Mouse (Mus musculus) limb, embryonic 15.5 days (tissue): ENCODE data around the gene Ubxn11. TPM values are rescaled to one million over a fixed set of nuclear protein-coding genes. Genes with fewer than 3 reads are reported as not detected.
"Not testable (repeated sequence)": the region's sequence is repeated elsewhere in the genome, so short reads cannot be mapped to it uniquely, and the experiment has no call there.

Source experiments
- ATAC-seq: fragments of 200-750 bp; cut with Nextera tagmentation; 2 replicates; pipeline ENCODE4 v1.8.0; 2017; ENCODE audit warnings: low read depth, moderate TSS enrichment; ENCODE audit not compliant: insufficient number of reproducible peaks, low FRiP score, low TSS enrichment
- H3K27ac ChIP-seq: fragments of 300-500 bp; sonication (generic); 2 replicates; pipeline ENCODE4 v1.5.1; 2015; ENCODE audit warnings: moderate library complexity, mild to moderate bottlenecking, inconsistent platforms
- H3K27me3 ChIP-seq: fragments of 300-500 bp; sonication (generic); 2 replicates; pipeline ENCODE4 v1.6.1; 2015; ENCODE audit warnings: inconsistent platforms
- H3K36me3 ChIP-seq: fragments of 300-500 bp; sonication (generic); 2 replicates; pipeline ENCODE4 v1.6.1; 2015; ENCODE audit warnings: inconsistent platforms
- H3K4me1 ChIP-seq: fragments of 300-500 bp; sonication (generic); 2 replicates; pipeline ENCODE4 v1.6.1; 2015; ENCODE audit warnings: inconsistent platforms
- H3K4me2 ChIP-seq: fragments of 300-500 bp; sonication (generic); 2 replicates; pipeline ENCODE4 v1.6.1; 2015; ENCODE audit warnings: mild to moderate bottlenecking, inconsistent platforms
- H3K4me3 ChIP-seq: fragments of 300-500 bp; sonication (generic); 2 replicates; pipeline ENCODE4 v1.5.1; 2015; ENCODE audit warnings: mild to moderate bottlenecking, inconsistent platforms
- H3K9ac ChIP-seq: fragments of 300-500 bp; sonication (generic); 2 replicates; pipeline ENCODE4 v1.6.1; 2015; ENCODE audit warnings: inconsistent platforms
- H3K9me3 ChIP-seq: fragments of 300-500 bp; sonication (generic); 2 replicates; pipeline ENCODE4 v1.6.1; 2016; ENCODE audit warnings: inconsistent platforms
- WGBS: fragments of 180-500 bp; shearing (Covaris S2); methylation state at CpG from one replicate; pipeline ENCODE4 v1.1.7; 2015; 5-methylcytosine and 5-hydroxymethylcytosine counted together
- polyA plus RNA-seq: library from polyadenylated mRNA; unstranded; fragments of >200 nt; fragmentation: Nextera tagmentation; extraction: Ambion mirVana; gene quantifications from 2 replicates; pipeline ENCODE4 v1.2.1, GENCODE M21; 2015

The Ubxn11 gene
- polyA plus RNA-seq, 1 experiment from 2014 or later: 10.7 TPM

DNA sequence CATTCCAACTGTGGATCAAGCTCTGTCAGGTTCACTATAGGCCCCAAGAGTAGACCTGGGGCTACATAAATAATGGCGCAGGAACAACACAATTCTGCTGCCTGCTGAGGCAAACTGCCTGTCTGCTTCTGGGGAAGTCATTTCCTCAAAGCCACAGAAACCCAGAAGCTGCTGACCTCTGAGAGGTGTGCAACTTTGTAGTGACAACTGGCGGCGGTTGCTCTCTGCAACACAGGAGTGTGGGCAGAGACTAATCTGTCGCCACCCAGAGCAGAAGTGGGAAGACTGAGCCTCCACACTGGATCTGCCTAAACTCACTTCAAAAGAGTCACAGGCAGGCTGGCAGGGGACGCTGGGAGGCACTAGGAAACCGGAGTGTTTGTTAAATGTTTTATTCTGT is 27.1 kb downstream of the Ubxn11 start:
- H3K9me3 ChIP-seq: no peaks in the 10 kb centered on the region
- H3K36me3 ChIP-seq: 0 out of 2 replicates have a peak, but pooled peaks cover 10% of the 10 kb centered on the region
- no peaks in the 10 kb centered on the region for H3K27me3 ChIP-seq
- peak overlapping the region; percentile 83 for H3K4me2 ChIP-seq
- WGBS: 22% methylated on average over 6 of the region's 6 CpGs
- peak overlapping the region; percentile 95 for H3K27ac ChIP-seq
- no peak overlapping the region; the same call in 1 of the 2 replicates for H3K9ac ChIP-seq
- ATAC-seq: no peak
- peak overlapping the region; percentile 56 for H3K4me3 ChIP-seq
- H3K4me1 ChIP-seq: peaks cover 32% of the 10 kb centered on the region

DNA sequence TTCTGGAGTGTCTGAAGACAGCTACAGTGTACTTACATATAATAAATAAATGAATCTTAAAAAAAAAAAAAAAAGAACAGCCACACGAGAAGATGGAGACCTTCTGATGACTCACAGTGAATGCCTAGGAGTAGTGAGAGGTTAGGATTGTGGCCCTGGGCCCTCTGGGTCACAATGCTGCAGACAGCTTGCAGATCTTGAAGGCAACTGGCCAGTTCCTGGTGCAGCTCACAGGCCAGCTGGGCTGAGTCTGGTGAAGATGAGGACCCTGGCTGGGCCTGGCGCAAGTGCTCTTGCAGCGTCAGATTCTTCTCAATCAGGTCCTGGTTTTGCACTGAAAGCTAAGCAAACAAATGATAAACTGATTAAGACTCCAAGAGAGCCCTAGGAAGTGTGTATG is 29.7 kb downstream of the Ubxn11 start:
- Histone ChIP-seq H3K27ac (no peak overlapping the region), H3K36me3 (0 out of 2 replicates have a peak, but pooled peaks cover 7% of the 10 kb centered on the region), H3K9me3 (no peaks in the 10 kb centered on the region), H3K9ac (no peak overlapping the region), H3K4me2 (no peak overlapping the region), H3K27me3 (no peaks in the 10 kb centered on the region), H3K4me3 (no peak overlapping the region), H3K4me1 (peaks cover 28% of the 10 kb centered on the region)
- no peak for ATAC-seq
- 70% methylated on average over 3 of the region's 3 CpGs for WGBS

DNA sequence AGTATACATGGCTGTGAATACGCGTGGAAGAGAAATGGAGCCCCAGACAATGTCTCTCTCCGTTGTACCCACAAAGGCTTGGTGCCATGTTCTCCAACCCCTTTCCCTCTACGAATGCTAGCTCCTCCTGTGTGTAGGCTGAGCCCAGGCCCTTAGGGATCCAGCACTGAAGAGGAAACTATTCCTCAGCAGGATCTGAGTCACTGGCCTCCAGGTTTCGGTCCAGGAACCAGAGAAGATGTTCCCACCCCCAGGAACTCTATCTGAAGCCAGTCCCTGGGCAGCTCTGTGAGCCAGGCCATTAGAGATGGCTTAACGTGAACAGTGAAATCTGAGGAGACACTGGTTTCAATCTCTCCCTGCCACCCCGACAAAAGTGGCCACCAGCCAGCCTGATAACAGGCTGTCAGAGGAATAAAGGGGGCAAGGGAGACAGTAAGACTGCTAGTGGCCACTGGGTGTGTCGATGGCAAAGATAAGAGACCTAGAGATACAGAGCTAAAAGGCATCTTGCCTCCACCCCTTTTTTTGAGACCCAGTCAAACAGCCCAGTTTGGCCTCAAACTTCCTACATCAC is 30.2 kb downstream of the Ubxn11 start:
- no peaks in the 10 kb centered on the region for H3K27me3 ChIP-seq
- no peak overlapping the region for H3K4me2 ChIP-seq
- no peak overlapping the region for H3K4me3 ChIP-seq
- 0 out of 2 replicates have a peak, but pooled peaks cover 7% of the 10 kb centered on the region for H3K36me3 ChIP-seq
- 69% methylated on average over 8 of the region's 8 CpGs for WGBS
- peaks cover 23% of the 10 kb centered on the region for H3K4me1 ChIP-seq
- H3K9ac ChIP-seq: no peak overlapping the region
- H3K27ac ChIP-seq: no peak overlapping the region
- ATAC-seq: no peak
- no peaks in the 10 kb centered on the region for H3K9me3 ChIP-seq

DNA sequence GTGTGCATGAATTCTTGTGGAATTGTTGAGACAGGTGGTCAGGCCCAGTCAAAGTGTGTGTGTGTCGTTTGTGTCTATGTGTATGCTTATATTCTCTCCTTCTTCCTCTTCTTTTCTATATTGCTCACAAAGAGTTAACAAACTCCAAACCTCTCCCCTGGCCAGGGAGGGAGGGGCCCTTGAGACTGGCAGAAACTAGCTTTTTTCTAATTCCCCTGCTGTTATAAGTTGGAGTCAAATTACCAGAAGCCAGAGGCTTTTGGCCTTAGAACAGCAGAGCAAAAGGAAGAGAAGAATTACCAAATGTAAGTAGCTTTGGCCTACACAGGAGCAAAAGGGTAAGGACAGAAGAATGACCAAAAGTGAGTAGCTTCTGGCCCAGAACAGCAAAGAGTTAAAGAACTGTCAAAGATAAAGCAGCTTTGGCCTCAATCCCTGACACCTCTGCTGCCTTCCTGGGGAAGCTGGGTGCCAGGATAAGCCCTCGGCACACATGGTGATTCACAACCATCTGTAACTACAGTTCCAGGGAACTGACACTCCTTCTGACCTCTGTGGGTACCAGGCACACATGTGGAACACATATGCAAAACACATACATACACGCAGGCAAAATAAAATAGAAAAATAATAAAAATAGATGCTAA is 34.0 kb downstream of the Ubxn11 start:
- H3K4me2 ChIP-seq: no peak overlapping the region
- 21% methylated on average over 3 of the region's 3 CpGs for WGBS
- ATAC-seq: no peak
- H3K36me3 ChIP-seq: no peaks in the 10 kb centered on the region
- peaks cover 10% of the 10 kb centered on the region for H3K4me1 ChIP-seq
- H3K27me3 ChIP-seq: no peaks in the 10 kb centered on the region
- no peaks in the 10 kb centered on the region for H3K9me3 ChIP-seq
- no peak overlapping the region for H3K9ac ChIP-seq
- no peak overlapping the region for H3K4me3 ChIP-seq
- 0 out of 2 replicates have a peak overlapping the region, but pooled peaks have one; percentile 22 for H3K27ac ChIP-seq

GRCm38 (mm10) chr4:134138857-134139256 is 36.5 kb downstream of the Ubxn11 start:
- Histone ChIP-seq H3K27ac (no peak overlapping the region), H3K27me3 (no peaks in the 10 kb centered on the region), H3K9me3 (no peaks in the 10 kb centered on the region), H3K4me2 (no peak overlapping the region), H3K4me1 (peaks cover 10% of the 10 kb centered on the region), H3K4me3 (no peak overlapping the region), H3K36me3 (no peaks in the 10 kb centered on the region; the same call in 1 of the 2 replicates), H3K9ac (no peak overlapping the region)
- 83% methylated on average over 2 of the region's 2 CpGs for WGBS
- no peak for ATAC-seq

GRCm38 (mm10) chr4:134144297-134144696 is 41.9 kb downstream of the Ubxn11 start:
- H3K4me1 ChIP-seq, H3K4me3 ChIP-seq, H3K27ac ChIP-seq, H3K27me3 ChIP-seq, H3K9me3 ChIP-seq, ATAC-seq, H3K4me2 ChIP-seq, H3K9ac ChIP-seq: not testable (repeated sequence)
- 95% methylated on average over 5 of the region's 5 CpGs for WGBS
- peaks cover 28% of the 10 kb centered on the region for H3K36me3 ChIP-seq

- no peak for ATAC-seq
- WGBS: 91% methylated on average over 4 of the region's 4 CpGs
- H3K27ac ChIP-seq: no peak overlapping the region
- H3K4me1 ChIP-seq: no peaks in the 10 kb centered on the region
- no peak overlapping the region for H3K9ac ChIP-seq
- H3K9me3 ChIP-seq: no peaks in the 10 kb centered on the region
- no peak overlapping the region for H3K4me3 ChIP-seq
- no peak overlapping the region for H3K4me2 ChIP-seq
- H3K36me3 ChIP-seq: peaks cover 60% of the 10 kb centered on the region
- no peaks in the 10 kb centered on the region for H3K27me3 ChIP-seq
Observed at GRCm38 (mm10) chr4:134149389-134149788, 47.0 kb downstream of the Ubxn11 start.

- no peak overlapping the region for H3K9ac ChIP-seq
- no peaks in the 10 kb centered on the region for H3K4me1 ChIP-seq
- peaks cover 58% of the 10 kb centered on the region for H3K36me3 ChIP-seq
- no peak overlapping the region for H3K27ac ChIP-seq
- H3K4me2 ChIP-seq: no peak overlapping the region
- no peaks in the 10 kb centered on the region for H3K9me3 ChIP-seq
- no peaks in the 10 kb centered on the region for H3K27me3 ChIP-seq
- no peak for ATAC-seq
- H3K4me3 ChIP-seq: no peak overlapping the region
- 85% methylated on average over 3 of the region's 3 CpGs for WGBS
Observed at GRCm38 (mm10) chr4:134152112-134152511, 49.7 kb downstream of the Ubxn11 start.

- no peak overlapping the region for H3K4me3 ChIP-seq
- H3K9me3 ChIP-seq: no peaks in the 10 kb centered on the region
- no peaks in the 10 kb centered on the region for H3K4me1 ChIP-seq
- peaks cover 43% of the 10 kb centered on the region for H3K36me3 ChIP-seq
- H3K27me3 ChIP-seq: no peaks in the 10 kb centered on the region
- H3K4me2 ChIP-seq: no peak overlapping the region
- no peak for ATAC-seq
- H3K27ac ChIP-seq: no peak overlapping the region
- H3K9ac ChIP-seq: no peak overlapping the region
- 89% methylated on average over 3 of the region's 3 CpGs for WGBS
Observed at GRCm38 (mm10) chr4:134153656-134154055, 51.3 kb downstream of the Ubxn11 start.

DNA sequence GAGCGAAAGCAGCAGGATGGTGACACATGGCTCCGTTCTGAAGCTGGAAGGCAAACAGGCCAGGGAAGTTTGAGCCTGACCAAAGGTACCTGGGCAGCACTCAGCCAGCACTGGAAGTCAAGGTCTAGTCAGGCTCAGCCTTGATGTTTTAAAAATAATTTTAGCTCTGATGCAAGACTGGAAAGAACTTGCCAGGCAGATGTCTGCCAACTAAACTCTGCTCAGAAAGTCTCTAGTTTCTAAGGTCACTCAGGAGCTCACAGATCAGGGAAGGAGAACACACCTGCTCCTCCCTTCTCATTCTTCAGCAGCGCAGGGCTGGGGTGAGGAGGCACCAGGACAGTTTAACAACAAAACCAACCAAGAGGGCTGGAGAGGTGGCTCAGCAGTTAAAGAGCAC is 52.0 kb downstream of the Ubxn11 start:
- H3K9me3 ChIP-seq: no peaks in the 10 kb centered on the region
- H3K9ac ChIP-seq: no peak overlapping the region
- H3K27ac ChIP-seq: no peak overlapping the region
- no peak for ATAC-seq
- WGBS: 94% methylated on average over 3 of the region's 3 CpGs
- no peaks in the 10 kb centered on the region for H3K4me1 ChIP-seq
- no peak overlapping the region for H3K4me3 ChIP-seq
- H3K36me3 ChIP-seq: peaks cover 40% of the 10 kb centered on the region
- no peak overlapping the region for H3K4me2 ChIP-seq
- no peaks in the 10 kb centered on the region for H3K27me3 ChIP-seq

DNA sequence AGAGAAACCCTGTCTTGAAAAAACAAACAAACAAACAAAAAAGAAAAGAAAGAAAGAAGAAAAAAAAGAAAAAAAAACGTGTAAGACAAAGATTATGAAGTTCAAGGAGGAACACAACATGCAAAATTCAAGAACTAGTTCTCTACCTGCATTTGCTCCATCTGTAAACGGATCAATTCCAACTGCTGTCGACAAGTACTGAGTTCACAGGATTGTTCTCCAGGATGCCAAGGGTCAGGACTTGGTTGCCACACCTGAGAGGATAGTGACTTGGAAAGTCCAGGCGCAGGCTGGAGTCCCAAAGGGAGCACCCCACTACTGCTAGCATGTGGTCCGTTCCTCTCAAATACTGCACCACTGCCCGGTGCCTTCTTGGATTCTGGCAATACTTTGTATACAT is 53.2 kb downstream of the Ubxn11 start:
- no peaks in the 10 kb centered on the region for H3K4me1 ChIP-seq
- H3K9ac ChIP-seq: no peak overlapping the region
- no peak for ATAC-seq
- H3K27ac ChIP-seq: no peak overlapping the region
- H3K36me3 ChIP-seq: peaks cover 35% of the 10 kb centered on the region
- no peak overlapping the region for H3K4me3 ChIP-seq
- H3K4me2 ChIP-seq: no peak overlapping the region
- H3K27me3 ChIP-seq: no peaks in the 10 kb centered on the region
- 92% methylated on average over 6 of the region's 6 CpGs for WGBS
- no peaks in the 10 kb centered on the region for H3K9me3 ChIP-seq

DNA sequence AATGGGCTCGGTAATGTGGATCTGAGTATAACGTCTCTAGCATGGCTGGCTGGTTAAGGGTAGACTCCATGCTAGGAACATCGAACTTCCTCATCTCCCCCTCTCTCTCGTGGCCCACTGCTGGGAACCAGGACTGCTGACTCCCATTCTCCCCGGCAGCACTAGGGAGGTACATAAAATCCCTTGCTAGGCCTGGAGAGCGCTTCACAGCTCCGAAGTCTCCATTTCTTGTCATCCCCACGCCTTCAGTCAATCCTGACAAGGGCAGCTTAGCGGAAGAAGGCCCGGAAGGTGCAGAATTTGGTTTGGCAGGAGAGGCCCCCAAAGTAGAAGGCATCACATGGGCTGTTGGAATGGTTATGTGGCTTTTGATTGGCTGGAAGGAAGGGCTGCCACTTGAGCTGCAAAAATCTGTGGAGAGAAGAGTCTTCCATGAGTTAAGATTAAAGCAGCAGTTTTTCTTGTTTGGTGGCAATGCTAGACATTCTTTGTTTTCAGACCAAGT is 53.6 kb downstream of the Ubxn11 start:
- H3K9me3 ChIP-seq: no peaks in the 10 kb centered on the region
- WGBS: 89% methylated on average over 10 of the region's 10 CpGs
- ATAC-seq: no peak
- H3K4me2 ChIP-seq: no peak overlapping the region
- no peak overlapping the region for H3K27ac ChIP-seq
- H3K27me3 ChIP-seq: no peaks in the 10 kb centered on the region
- no peak overlapping the region for H3K4me3 ChIP-seq
- H3K9ac ChIP-seq: no peak overlapping the region
- no peaks in the 10 kb centered on the region for H3K4me1 ChIP-seq
- H3K36me3 ChIP-seq: peaks cover 32% of the 10 kb centered on the region
